Mouse (Mus musculus): ENCODE data around the gene Ifna16.

Gene Ifna16
- long read RNA-seq, experiment 1, result 0 reads
- long read RNA-seq, experiment 2, result 0 reads

DNA sequence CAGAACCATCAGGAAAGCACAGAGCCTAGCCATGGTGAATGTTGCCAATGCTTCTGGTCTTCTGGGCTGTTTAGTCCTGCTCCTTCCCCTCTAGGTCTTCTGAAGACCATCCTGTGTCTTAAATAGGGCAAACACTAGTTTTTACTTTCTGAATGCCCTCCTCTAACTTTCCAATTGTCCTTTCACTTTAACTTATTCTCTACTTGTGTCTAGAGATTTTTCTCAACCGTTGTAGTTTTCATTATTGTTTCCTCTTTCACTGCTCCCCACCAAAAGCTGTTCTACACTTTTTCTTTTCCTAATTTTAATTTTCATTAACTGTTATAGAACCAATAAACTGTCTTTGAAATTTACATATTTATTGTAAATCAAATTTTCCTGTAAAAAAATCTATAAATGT, at the start of gene Ifna16:
TSS of gene Ifna16 (minus strand) at position 101 of the 400 bp plus-strand sequence.
- intact Hi-C loops (cut with DNase I), result no loop called here

DNA sequence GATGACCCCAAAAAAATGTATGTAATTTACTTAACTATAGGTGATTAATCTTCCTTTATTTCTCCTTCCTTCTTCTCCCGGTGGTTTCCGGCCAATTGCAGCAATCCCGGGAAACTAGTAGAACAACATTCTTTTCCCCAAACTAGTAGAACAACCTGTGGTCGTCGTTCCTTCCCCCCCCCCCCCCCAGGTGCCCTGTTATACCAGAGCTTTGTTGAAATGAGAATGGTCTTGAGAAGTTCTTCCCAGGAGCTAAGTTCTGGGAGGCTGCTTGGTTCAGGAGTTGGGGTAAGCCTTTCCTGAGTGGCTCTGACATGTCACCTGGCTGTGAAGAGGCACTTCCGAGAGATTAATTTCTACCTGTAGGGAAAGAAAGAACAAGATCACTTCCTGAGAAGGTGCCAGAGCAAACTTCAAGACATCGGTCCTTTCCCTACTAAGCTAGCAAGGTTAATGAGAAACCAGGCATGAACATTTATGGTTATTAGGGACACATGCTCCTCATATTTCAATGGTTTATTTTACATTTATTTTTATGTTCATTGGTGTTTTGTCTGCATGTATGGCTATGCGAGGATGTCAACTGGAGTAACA, 46.9 kb upstream of the Ifna16 start:
- intact Hi-C loops (cut with DNase I), result no loop called here

DNA sequence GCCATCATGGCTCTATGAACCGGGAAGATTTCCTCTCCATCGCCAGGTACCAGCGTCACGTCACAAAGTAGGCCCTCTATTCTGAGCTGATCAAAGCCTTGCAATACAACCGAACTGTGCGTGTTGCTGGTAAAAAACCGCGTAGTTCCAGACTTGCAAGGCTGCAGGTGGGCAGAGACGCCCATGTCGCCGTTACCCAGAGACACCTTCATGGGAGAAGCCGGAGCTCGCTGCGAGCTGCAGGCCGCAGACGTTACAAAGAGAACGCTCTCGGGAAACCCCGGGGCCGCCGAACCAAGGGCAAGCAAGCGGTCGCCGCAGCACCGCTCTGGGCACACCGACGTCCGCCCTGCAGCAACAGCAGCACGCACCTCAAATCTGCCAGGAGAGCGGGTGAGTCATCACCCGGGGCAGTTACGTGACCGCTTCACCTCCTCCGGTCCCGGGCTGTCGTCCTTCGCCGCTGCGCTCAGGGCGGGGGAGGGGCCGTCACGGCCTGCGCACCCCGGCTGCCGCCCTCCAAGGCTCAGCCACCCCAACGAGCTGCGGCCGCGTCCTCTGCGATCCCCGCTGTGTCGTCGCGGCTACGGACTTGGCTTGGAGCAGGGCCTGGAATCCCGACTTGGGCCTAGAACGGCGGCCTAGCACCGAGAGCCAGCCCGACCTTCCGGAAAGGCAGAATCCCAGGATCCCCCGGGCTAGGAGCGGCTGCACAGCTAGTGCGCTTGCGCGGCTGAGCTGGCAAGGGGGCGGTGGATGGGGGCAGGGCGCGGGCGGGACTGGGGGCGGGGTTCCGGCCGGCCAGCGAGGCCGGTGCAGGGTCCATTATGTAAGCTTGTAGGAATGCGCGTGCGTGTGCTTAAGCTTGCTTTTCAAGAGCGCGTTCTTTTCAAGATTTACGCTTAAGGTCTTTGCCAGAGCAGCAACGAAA, 45.3 kb upstream of the Ifna16 start, which contains the start of the genes Gm26566 and Klhl9:
TSS of gene Gm26566 (plus strand) at position 15 of the 931 bp plus-strand sequence.
TSS of gene Klhl9 (minus strand) at position 675 of the 931 bp plus-strand sequence.
- intact Hi-C loops (cut with DNase I), result no loop called here

DNA sequence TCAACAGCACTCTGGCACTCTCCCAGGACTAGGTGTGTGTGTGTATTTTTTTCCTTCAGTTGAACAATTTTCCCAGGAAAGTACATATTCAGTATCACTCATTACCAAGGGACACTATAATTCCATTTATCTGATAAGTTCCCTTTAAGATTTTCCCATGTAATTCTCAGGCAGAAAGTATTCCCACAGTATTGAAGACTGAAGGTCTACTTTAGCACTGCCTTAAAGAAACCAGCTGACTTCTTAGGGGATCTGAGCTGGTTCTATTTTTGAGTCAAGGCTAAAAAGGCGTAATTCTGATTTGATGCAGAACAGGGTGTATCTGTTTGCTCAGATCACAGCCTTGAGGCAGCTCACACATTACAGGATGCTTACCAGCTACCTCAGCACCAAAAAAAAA, 42.0 kb upstream of the Ifna16 start:
- intact Hi-C loops (cut with DNase I), result no loop called here

DNA sequence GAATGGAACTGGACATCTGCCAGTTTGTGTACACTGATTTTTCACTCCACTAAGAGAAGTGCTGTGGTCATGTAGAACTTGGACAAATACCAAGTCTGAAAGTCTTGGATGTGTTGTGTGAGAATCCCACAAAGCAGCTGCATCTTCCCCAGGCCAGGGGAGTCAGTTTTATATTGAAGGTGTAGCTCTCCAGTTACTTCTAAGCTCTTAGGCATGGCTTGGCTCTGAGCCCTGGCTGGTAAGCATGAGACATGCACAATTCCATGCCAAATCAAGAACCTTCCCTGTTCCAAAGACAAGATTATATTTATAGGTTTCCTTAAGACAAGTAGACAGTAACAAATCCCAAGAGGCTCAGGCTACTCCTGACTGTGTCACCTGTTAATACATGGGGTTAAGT, 38.3 kb upstream of the Ifna16 start:
- intact Hi-C loops (cut with DNase I), result no loop called here

DNA sequence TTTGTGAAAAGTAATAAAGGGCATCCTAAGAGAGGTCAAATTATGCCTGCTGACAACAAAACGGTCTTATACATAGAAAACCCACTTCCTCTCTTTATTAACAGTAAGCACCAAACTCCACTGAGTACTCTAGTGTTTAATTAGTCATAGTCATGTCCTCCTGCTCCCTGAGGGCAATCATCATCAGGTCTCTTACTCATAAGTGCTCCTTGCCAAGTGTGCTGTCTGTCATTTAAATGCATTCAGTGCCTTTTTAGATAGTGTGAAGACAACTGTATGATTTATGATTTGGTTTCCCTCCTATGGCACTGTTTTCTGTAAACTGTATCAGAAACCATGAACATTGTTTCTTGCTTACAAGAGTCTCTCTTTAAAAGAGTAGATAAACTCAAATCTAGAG, 37.6 kb upstream of the Ifna16 start:
- intact Hi-C loops (cut with DNase I), result no loop called here

DNA sequence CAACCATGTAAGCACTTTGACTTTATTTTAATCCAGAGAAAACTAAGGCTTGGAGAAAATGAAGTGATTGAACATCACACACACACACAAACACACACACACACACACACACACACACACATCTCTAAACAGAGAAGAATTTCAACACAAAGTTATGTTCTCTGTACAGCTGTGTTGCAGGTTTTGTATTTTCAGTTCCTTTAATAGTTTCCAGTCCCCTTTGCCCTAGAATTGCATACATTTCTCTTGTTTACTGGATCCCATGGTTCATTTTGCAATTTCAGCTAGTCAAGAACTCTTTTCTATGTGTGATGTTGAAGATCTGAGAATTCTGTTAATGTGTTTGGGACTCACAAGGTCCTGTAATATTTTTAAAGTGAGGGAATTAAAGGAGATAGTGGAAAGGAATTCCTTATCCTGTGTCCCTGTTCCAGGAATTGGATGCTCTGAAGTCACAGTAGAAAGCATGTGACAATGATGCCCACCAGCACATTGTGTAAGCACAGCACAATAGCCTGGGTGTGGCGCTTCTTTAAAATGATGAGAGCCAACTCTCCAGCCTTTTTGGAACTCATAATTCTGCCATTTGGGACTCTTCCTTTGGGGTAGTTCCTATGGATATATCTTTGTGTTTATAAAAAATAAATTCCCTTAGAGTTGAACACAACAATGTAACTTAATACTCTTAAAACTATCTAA, 30.6 kb upstream of the Ifna16 start:
- intact Hi-C loops (cut with DNase I), result no loop called here

DNA sequence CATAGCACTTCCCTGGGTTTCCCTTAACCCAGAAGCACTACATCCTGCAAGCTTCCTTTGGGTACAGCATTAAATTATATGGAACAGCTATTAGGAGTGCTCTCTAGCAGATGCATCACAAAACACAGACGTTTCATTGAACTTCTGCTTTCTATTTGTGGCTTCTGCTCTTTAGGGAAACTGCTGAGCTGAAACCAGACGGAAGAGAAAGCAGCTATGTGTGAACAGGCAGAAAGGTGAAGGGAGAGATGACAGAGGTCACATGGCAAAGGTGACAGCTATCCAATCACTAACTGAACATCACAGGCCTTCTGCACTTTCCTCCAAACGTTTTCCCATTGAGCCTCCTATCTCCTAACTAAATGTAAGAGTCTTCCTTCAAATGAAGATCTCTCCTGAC, 29.2 kb upstream of the Ifna16 start:
- intact Hi-C loops (cut with DNase I), result no loop called here

DNA sequence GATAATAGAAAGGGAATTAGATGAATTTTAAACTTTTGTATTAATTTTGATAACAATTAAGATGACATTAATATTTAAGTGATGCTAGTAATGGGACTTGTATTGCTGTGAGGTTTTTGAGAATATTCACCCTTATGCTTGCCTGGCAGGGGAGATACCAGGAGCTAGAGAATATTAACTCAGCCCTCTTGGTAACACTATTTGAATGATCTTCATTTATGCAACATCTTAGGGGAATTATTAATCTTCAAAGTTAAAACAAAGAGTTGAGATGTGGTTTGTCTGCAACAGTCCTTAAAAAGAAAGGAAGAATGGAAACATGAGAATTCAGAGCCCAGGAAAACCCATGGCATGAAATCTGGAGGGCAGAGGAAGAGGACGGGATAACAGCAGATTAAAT, 22.6 kb upstream of the Ifna16 start:
- intact Hi-C loops (cut with DNase I), result no loop called here

DNA sequence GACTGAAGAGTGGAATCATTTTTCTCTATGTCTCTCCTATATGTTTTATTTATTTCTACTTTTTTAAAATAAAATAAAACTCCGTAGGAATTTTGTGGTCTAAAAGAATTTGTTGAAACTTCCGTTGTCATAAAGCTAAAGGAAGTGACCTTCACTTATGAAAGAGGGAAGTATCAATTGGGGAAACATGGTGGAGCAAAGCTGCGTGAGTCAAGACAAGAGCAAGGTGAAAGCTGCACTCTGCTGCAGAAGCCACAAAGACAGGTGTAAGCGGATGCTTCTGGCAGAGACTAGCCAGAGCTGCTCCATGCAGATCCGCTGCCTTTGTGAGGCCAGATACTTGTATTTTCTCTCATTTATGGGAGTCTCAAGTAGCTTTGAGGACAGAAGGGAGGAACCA, 22.1 kb upstream of the Ifna16 start:
- intact Hi-C loops (cut with DNase I), result no loop called here

DNA sequence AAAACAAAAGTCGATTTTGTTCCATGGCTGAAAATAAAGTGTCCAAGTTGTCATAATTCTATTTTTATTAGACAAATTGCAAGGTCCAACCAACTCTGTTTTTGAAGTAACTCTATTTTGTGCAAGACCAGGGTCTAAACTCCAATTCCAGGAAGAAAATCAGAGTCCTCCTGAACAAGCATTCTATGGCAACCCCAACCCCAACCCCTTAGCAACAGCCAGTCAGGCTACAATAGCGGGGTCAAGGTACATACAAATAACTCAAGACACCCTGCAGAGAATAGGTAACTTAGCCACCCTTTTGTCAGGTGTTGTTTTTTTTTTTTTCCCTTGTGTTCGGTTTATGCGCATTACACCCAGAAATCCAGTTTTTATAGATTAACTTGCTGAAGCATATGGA, 21.0 kb upstream of the Ifna16 start:
- intact Hi-C loops (cut with DNase I), result no loop called here

DNA sequence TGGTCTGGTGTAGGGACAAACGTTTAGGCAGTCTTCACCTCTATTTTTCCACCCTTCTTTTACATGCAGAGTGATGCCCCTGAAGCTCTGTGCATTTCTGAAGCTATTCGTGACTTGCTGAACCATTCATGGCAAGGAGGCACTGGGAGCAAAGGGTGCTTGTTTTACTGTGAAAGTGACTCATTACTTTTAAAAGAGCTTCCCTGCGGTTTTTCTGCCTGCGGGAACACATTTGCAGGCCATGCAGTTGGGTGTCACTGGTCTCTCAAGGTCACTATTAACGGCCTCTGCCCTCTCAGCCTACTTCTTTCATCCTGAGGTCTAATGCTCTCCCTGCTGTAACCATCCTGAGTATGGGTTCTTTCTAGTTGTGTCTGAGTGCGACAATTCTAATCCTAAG, 20.4 kb upstream of the Ifna16 start:
- intact Hi-C loops (cut with DNase I), result no loop called here

DNA sequence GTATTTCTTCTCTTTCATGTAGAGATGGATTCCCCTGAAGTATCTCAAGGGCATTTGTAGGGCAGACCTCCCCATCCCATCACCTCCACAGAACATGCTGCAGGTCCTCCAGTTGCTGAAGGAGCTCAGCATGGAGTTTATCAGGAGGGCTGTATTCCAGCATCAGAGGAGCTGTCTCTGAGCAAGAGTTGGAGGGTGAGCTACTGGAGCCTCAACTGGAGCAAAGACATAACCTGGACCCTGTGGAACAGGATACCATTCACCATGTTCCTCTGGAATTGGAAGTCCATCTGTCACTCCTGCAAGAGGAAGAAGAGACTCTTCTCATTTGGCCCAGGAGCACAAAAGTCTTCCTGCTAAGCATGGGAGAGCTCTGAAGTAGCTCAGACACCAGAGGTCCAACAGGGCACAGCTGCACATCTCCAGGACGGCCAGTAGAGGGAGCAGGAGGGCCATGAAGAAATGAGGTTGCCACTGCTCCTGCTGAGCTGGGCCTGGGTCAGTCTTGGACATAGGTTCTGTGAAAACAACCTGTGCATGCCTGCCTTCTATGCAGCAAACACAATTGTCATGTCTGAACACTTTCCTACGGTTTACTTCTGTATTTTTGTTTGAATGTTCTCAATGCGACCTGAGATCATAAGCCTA, 19.6 kb upstream of the Ifna16 start:
- intact Hi-C loops (cut with DNase I), result loop anchor here (1.0 kb wide), 1 partner anchor 31 kb away; no protein-coding TSS in a partner anchor

DNA sequence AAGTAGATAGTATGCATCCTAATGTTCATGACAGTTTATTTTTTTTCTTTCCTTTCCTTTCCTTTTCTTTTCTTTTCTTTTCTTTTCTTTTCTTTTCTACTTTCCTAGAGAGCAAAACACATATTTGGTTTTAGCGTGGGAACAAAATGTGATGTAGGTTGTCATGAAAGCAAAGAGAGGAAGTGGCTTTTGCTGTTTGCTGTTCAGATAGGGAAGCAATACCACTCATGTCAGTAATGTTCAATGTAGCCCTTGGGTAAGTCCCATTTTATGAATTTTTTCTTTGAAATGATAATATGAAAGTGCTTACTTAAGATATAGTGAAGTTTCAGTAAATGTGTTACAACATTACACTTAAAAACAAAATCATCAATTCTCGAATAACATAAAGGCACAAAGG, 16.7 kb upstream of the Ifna16 start:
- intact Hi-C loops (cut with DNase I), result no loop called here

DNA sequence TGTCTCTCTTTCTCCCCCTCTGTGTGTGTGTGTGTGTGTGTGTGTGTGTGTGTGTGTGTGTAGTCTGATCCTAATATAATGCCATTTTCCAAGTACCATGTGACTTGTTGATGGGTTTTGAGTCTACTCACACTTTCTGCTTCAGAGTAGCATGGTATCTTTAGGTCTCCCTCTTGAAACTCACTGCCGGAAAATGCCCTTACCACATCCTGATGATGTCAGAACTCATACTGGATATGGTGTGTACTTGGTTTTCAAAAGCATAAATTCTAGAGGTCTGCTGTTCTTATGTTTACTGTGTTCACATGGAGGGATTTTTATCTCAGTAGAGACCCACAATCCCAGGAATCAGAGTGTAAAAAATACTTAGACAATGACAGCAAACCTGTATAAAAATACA, 15.8 kb upstream of the Ifna16 start:
- intact Hi-C loops (cut with DNase I), result no loop called here

DNA sequence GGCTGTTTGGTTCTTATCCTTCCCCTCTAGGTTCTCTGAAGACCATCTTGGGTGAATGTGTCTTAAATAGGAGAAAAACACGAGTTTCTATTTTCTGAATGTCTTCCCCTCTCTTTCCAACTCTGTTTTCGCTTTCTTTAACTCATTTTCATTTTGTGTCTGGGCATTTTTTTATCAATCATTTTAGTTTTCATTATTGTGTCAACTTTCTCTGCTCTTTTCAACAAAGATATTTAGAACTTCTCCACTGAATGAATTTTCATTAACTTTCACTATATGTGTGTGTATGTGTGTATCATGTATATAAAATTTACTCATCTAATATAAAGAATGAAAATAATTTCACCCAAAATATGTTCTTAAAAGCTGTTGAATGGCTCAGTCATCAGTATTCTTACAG, 14.5 kb upstream of the Ifna16 start, which contains the start of gene Ifnab:
TSS of gene Ifnab (minus strand) at position 101 of the 400 bp plus-strand sequence.
- intact Hi-C loops (cut with DNase I), result no loop called here

DNA sequence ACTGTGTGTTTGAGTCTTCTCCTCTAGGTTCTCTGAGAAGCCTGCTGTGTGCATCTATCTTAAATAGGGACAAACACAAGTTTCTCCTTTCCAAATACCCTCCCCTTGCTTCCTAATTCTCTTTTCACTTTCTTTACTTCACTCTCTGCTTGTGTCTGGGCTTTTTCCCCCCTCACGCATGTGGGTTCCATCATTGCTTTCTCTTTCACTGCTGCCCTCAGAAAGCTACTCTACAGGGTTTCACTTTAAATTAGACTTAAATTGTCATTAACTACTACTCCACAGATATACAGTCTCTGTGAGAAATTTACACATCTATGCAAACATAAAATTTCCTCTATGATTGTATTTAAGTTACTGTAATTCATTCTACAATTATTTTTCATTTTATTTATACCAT, 7.1 kb upstream of the Ifna16 start, which contains the start of gene Ifna2:
TSS of gene Ifna2 (minus strand) at position 101 of the 400 bp plus-strand sequence.
- intact Hi-C loops (cut with DNase I), result loop anchor here (5.0 kb wide), 1 partner anchor 138 kb away; no protein-coding TSS in a partner anchor

DNA sequence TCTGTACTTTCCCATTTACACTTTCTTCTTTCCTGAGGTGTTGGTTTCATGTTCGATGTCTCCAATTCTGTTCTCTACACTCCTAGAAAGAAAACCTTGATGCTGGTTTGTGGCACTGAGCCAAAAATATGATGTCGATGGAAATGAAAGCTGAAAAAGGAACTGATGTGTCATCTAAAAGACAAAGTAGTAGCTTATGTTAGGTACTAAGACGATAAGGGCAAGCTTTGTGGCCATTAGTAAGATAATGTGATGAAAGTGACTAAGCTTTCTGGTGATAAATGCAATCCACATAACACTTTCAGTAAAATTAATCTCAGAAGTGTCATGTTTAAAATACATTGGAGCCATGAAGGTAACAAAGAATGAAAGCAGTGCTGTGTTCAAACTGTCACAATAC, 4.6 kb upstream of the Ifna16 start:
- intact Hi-C loops (cut with DNase I), result loop anchor here (5.0 kb wide), 1 partner anchor 141 kb away; no protein-coding TSS in a partner anchor

DNA sequence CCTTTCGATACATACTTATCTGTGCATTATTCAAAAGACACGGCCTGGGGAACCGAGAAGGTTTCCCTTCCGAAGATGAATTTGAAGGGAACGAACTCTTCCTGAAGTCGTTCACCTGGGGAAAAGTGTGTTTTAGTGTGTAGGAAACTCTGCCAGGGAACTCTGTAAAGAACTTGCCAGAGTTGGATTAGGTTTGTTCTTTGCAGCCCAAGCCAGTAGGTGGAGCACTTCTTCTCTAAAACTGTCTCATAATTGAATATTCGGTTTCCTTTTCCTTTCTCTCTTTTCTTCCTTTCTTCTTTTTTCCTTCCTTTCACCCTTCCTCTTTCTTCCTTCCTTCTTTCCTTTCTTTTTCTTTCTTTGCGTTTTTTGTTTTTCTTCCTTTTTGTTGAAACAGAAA, 3.6 kb upstream of the Ifna16 start:
- intact Hi-C loops (cut with DNase I), result loop anchor here (5.0 kb wide), 1 partner anchor 142 kb away; no protein-coding TSS in a partner anchor

DNA sequence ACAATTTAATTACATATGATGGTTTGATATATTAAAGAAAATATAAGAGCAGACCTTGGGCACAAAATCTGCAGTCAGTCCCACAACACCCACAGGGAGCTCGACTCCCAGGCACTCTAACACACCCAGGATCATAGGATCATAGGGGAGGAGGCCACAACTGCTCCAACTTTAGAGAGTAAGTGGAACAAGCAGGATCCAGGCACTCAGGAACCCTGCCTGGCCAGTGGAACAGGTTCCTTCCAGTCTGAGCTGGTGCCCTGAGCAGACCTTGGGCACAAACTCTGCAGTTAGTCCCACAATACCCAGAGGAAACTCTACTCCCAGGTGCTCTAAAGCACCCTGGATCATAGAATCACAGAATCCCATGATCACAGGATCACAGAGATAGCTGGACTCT, 21.3 kb downstream of the Ifna16 start:
- intact Hi-C loops (cut with DNase I), result no loop called here

DNA sequence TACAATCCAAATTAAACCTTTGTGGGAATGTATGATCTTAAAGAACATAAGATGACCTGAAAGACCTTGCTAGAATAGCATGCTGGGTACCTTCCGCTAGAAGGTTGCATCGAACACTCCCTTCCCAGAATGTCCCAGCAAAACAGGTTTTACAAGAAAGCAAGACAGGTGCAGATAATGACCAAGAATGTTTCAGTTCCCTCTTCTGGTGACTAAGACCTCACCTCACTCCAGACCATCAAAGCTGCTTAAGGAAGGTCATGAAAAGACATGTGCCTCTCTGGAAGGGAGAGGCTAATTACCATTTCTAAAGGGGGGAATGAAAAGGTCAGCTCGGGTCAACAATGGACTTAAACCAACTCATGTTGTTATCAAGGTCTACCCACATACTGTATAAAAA, 23.1 kb downstream of the Ifna16 start:
- intact Hi-C loops (cut with DNase I), result no loop called here

All from adrenal gland (tissue).